Mouse (Mus musculus) forebrain, embryonic 15.5 days (tissue): Measurements from ENCODE around the gene Olfr356. TPM values are rescaled to one million over a fixed set of nuclear protein-coding genes. Genes with fewer than 3 reads are reported as not detected.

ENCODE experiments used
- ATAC-seq: fragments of 200-750 bp; cut with Nextera tagmentation; replicated peaks from 2 replicates; pipeline ENCODE4 v1.8.0; 2017; ENCODE audit warnings: mild to moderate bottlenecking, moderate TSS enrichment, moderate library complexity
- H3K27ac ChIP-seq: fragments of 300-500 bp; sonication (generic); replicated peaks from 2 replicates; pipeline ENCODE4 v1.5.1; 2015; ENCODE audit warnings: mild to moderate bottlenecking, inconsistent platforms
- H3K27me3 ChIP-seq: fragments of 300-500 bp; sonication (generic); 2 replicates; pipeline ENCODE4 v1.6.1; 2015; ENCODE audit warnings: inconsistent platforms
- H3K36me3 ChIP-seq: fragments of 300-500 bp; sonication (generic); 2 replicates; pipeline ENCODE4 v1.6.1; 2015; ENCODE audit warnings: mild to moderate bottlenecking, inconsistent platforms
- H3K4me1 ChIP-seq: fragments of 300-500 bp; sonication (generic); 2 replicates; pipeline ENCODE4 v1.6.1; 2015; ENCODE audit warnings: inconsistent platforms
- H3K4me2 ChIP-seq: fragments of 300-500 bp; sonication (generic); replicated peaks from 2 replicates; pipeline ENCODE4 v1.6.1; 2015; ENCODE audit warnings: mild to moderate bottlenecking, inconsistent platforms
- H3K4me3 ChIP-seq: fragments of 300-500 bp; sonication (generic); 2 replicates; pipeline ENCODE4 v1.5.1; 2015; ENCODE audit warnings: mild to moderate bottlenecking, inconsistent platforms
- H3K9ac ChIP-seq: fragments of 300-500 bp; sonication (generic); replicated peaks from 2 replicates; pipeline ENCODE4 v1.6.1; 2015; ENCODE audit warnings: mild to moderate bottlenecking, inconsistent platforms
- H3K9me3 ChIP-seq: fragments of 300-500 bp; sonication (generic); 2 replicates; pipeline ENCODE4 v1.6.1; 2016; ENCODE audit warnings: inconsistent platforms
- WGBS: fragments of 180-500 bp; shearing (Covaris S2); methylation state at CpG from one replicate; pipeline ENCODE4 v1.1.7; 2015; ENCODE audit warnings: mixed read lengths; 5-methylcytosine and 5-hydroxymethylcytosine counted together
- polyA plus RNA-seq: library from polyadenylated mRNA; unstranded; fragments of >200 nt; fragmentation: Nextera tagmentation; extraction: Ambion mirVana; gene quantifications from 2 replicates; pipeline ENCODE4 v1.2.1, GENCODE M21; 2015

Olfr356 gene
- not detected in 2 replicates for polyA plus RNA-seq

- 86% methylated on average over 2 of the region's 2 CpGs for WGBS
- Histone ChIP-seq H3K4me3 (no peak within 1 kb of the TSS), H3K27me3 (no peaks in the 10 kb centered on the region), H3K36me3 (no peaks in the 10 kb centered on the region), H3K9ac (no peak within 1 kb of the TSS), H3K9me3 (peaks cover 16% of the 10 kb centered on the region), H3K27ac (no peak within 1 kb of the TSS), H3K4me2 (no peak within 1 kb of the TSS), H3K4me1 (no peaks in the 10 kb centered on the region)
- no peak for ATAC-seq
Measured at GRCm38 (mm10) chr2:36936821-36937220, at the start of gene Olfr356. Gene Olfr356 (plus strand): TSS chr2:36937121.

GRCm38 (mm10) chr2:36892836-36893235 is 44.1 kb upstream of the Olfr356 start, which contains the start of gene Olfr353:
Gene Olfr353 (minus strand): TSS chr2:36892936.
- H3K36me3 ChIP-seq: no peaks in the 10 kb centered on the region
- no peak for ATAC-seq

GRCm38 (mm10) chr2:36897114-36897513 is 39.8 kb upstream of the Olfr356 start:
- Histone ChIP-seq H3K4me1 (no peaks in the 10 kb centered on the region), H3K4me2 (no peak overlapping the region), H3K36me3 (no peaks in the 10 kb centered on the region), H3K9me3 (no peaks in the 10 kb centered on the region), H3K9ac (no peak overlapping the region), H3K27ac (no peak overlapping the region), H3K4me3 (no peak overlapping the region), H3K27me3 (no peaks in the 10 kb centered on the region)
- no peak for ATAC-seq

More at GRCm38 (mm10) chr2:36892836-36893235, 44.1 kb upstream of the Olfr356 start, which contains the start of gene Olfr353:
- H3K9ac ChIP-seq: no peak within 1 kb of the TSS
- peaks cover 3% of the 10 kb centered on the region; the same call in 1 of the 2 replicates for H3K9me3 ChIP-seq
- no peak within 1 kb of the TSS for H3K4me3 ChIP-seq
- no peaks in the 10 kb centered on the region for H3K4me1 ChIP-seq
- H3K4me2 ChIP-seq: no peak within 1 kb of the TSS
- H3K27me3 ChIP-seq: no peaks in the 10 kb centered on the region
- H3K27ac ChIP-seq: no peak within 1 kb of the TSS

GRCm38 (mm10) chr2:36905380-36905779 is 31.5 kb upstream of the Olfr356 start, which contains the start of gene Olfr354:
Gene Olfr354 (plus strand): TSS chr2:36905680.
- Histone ChIP-seq H3K9ac (no peak within 1 kb of the TSS), H3K36me3 (no peaks in the 10 kb centered on the region), H3K4me1 (no peaks in the 10 kb centered on the region), H3K4me2 (no peak within 1 kb of the TSS), H3K27ac (no peak within 1 kb of the TSS), H3K4me3 (no peak within 1 kb of the TSS), H3K27me3 (no peaks in the 10 kb centered on the region), H3K9me3 (peaks cover 11% of the 10 kb centered on the region; the same call in 1 of the 2 replicates)
- no peak for ATAC-seq

- Histone ChIP-seq H3K4me2 (no peak within 1 kb of the TSS), H3K4me3 (no peak within 1 kb of the TSS), H3K4me1 (no peaks in the 10 kb centered on the region), H3K9ac (no peak within 1 kb of the TSS), H3K9me3 (0 out of 2 replicates have a peak, but pooled peaks cover 9% of the 10 kb centered on the region), H3K27ac (no peak within 1 kb of the TSS), H3K36me3 (no peaks in the 10 kb centered on the region), H3K27me3 (no peaks in the 10 kb centered on the region)
- no peak for ATAC-seq
Measured at GRCm38 (mm10) chr2:36928797-36929196, 8.1 kb upstream of the Olfr356 start, which contains the start of gene Olfr355. Gene Olfr355 (minus strand): TSS chr2:36928897.

Other genes starting within 250 kb of the Olfr356 start
- gene Olfr347, start 205.2 kb upstream of the Olfr356 start, polyA plus RNA-seq: not detected in 2 replicates
- gene Olfr348, start 152.8 kb upstream of the Olfr356 start, polyA plus RNA-seq: not detected in 2 replicates
- not detected in 2 replicates for gene Olfr50, start 146.6 kb upstream of the Olfr356 start, polyA plus RNA-seq
- gene Olfr3, start 120.1 kb upstream of the Olfr356 start, polyA plus RNA-seq: not detected in 2 replicates
- gene Olfr350, start 90.8 kb upstream of the Olfr356 start, polyA plus RNA-seq: not detected in 2 replicates
- gene Olfr351, start 74.5 kb upstream of the Olfr356 start, polyA plus RNA-seq: not detected in 2 replicates
- gene Olfr352, start 68.7 kb upstream of the Olfr356 start, polyA plus RNA-seq: not detected in 2 replicates
- gene Olfr353, start 44.2 kb upstream of the Olfr356 start, polyA plus RNA-seq: not detected in 2 replicates
- not detected in 2 replicates for gene Olfr354, start 31.4 kb upstream of the Olfr356 start, polyA plus RNA-seq
- gene Olfr355, start 8.2 kb upstream of the Olfr356 start, polyA plus RNA-seq: not detected in 2 replicates
- gene Olfr357, start 56.7 kb downstream of the Olfr356 start, polyA plus RNA-seq: not detected in 2 replicates
- gene Olfr358, start 72.2 kb downstream of the Olfr356 start, polyA plus RNA-seq: not detected in 2 replicates
- gene Olfr360, start 128.6 kb downstream of the Olfr356 start, polyA plus RNA-seq: not detected in 2 replicates
- not detected in 2 replicates for gene Olfr361, start 152.2 kb downstream of the Olfr356 start, polyA plus RNA-seq
- not detected in 2 replicates for gene Olfr362, start 180.8 kb downstream of the Olfr356 start, polyA plus RNA-seq
- gene Olfr364-ps1, start 202.2 kb downstream of the Olfr356 start, polyA plus RNA-seq: not detected in 2 replicates